Mouse (Mus musculus) retina, embryonic 14.5 days (tissue): Measurements from ENCODE around the gene Lrp6.

Source experiments
- DNase-seq: peaks from one replicate; pipeline ENCODE4 v3.0.0-alpha.2; 2015; ENCODE audit warnings: low spot score

The Lrp6 gene

DNA sequence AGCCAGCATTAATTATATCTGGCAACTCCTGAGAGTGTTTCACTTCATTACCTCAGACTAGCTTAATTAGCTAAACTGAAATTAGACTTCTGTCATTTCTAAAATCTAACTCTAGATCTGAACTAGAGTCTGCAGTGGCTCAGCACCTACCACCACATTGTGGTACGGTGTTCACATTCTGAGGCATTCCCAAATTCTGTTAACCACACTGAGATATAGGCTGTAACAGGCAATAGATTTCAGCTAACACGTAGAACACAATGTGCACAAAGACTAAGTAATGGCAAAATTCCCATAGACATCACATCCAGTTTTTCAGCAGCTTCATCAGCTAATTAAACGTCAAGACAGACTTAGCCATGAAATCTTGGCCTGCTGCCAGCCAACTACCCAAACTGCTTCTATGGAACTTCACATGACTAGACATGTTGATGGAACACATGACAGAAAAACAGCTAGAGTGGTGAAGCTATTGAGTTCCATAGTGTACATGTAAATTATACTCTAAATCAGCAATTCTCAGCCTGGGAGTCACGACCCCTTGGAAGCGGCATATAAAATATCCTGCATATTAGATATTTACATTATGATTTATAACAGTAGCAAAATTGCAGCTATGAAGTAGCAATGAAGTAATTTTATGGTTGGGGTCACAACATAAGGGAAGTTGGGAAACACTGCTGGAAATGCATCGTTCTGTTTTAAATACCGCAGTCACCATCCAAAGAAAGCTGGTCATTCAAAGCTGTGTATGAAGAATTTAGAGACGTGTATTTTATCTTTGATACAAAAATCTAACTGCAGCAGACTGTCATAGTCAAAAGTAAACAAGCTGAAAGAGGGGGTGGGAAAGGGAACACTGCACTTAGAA, 71.7 kb downstream of the Lrp6 start:
- DNase-seq, result peak; percentile 23

GRCm38 (mm10) chr6:134489637-134490036, 77.1 kb downstream of the Lrp6 start:
- DNase-seq, result no peak

DNA sequence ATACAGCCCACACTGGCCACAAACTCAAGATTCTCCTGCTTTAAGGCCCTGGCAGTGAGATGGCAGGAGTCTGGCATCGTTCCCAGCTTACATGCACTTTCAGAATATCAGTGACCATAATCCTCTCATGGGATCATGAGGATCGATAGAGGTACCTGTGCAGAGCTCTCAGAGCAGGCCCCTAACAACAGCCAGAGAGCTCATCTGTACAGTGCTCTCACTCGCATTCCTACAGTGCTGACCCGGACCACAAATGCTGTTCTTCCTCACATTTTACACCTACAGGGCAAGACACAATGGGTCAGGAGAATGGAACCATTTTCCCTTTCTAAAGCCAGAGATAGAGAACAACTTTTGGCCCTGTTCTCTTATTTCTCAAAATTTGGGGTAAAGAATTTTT, 77.6 kb downstream of the Lrp6 start:
- DNase-seq, result peak; percentile 17

DNA sequence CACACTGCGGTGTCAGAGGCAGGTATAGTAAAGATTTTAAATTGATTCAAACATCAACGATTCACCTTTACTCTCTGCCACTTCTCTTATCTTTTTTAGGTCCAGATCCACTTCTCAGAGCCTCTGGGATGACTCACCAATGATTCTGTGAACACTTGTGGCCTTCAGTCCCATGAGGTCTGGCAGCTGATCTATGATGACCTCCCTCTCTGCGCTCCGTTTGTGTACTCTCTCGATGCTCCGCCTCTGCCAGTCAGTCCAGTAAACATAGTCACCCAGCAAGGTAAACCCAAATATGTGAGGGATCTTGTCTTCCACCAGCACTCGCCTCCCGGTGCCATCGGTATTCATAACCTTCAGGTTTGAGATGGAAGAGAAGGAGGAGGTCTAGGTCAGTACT, 80.4 kb downstream of the Lrp6 start:
- no peak for DNase-seq

- no peak for DNase-seq
Observed at GRCm38 (mm10) chr6:134479481-134479880, 87.3 kb downstream of the Lrp6 start.

DNA sequence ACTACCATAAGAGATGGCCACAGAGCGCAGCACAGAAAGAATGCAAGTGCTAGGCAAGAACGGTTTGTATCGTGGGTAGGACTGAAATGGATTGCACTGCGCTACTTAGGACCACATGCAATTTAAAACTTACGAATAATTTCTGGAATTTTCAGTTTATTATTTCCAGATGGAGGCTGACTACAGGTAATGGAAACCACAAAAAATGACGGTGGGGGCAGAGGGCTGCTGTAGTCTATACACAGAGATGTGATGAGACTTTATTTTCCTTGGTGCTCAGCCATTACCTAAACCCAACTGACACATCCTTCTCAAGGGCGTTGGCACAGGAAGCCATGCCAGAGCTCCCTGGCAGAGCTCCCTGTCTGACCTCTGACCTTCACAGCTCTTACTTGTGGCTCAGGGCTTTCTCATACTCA, 93.6 kb downstream of the Lrp6 start:
- DNase-seq, result no peak

DNA sequence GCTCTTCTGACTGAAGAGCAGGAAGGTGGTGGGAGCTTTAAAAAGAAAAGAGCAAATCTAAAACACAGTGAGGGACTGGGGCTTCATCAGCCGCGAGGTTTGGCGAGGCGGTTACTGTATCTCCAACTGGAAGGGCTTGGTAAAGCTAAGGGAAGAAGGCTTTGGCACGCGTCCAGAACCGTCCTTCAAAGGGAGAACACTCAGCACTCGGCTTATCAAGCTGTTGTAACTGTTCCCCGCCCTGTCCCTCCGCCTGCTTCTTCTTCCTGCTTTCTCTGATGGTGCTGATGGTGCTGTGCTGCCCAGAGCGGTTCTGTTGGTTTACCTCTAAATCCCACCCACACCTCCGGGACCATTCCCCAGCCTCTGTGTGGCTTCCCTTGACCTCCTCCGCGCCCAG, 95.9 kb downstream of the Lrp6 start:
- no peak for DNase-seq

DNA sequence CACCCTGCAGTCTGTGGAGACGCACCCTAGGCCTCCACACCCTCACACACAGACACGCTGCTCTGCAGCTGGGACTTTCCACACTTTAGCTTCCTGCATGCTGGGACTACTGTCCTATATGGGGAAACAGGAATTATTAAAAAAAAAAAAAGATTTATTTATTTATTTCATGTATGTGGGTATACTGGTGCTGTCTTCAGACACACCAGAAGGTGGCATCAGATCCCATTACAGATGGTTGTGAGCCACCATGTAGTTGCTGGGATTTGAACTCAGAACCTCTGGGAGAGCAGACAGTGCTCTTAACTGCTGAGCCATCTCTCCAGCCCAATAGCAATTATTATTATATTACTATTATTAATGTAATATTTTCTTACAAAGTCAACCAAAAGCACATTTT, 97.5 kb downstream of the Lrp6 start:
- no peak for DNase-seq

DNA sequence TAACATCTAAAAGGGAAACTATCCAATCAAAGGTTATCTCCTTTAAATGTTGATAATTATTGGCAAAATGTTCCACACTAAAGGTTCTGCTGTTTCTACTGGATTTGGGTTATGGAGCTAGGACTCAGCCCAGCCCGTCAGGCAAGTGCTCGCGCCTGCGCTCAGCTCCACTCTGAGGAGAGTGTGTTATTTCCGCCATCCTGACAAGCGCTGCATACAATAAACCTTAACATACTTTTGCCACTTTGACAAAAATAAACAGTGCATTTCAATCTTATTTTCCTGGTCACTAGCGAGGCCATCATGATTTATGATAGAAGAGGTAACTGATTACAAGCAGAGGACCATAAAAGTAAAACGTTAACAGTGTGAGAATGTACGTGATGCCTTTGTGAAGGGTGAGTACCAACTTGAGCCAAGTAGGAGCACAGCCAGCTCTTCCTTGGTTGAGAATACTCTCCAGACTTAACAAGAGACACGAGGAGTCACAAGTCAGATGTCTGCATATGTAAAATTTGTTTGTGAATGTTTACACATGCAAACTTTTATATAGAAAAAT, 100.0 kb downstream of the Lrp6 start:
- no peak for DNase-seq

DNA sequence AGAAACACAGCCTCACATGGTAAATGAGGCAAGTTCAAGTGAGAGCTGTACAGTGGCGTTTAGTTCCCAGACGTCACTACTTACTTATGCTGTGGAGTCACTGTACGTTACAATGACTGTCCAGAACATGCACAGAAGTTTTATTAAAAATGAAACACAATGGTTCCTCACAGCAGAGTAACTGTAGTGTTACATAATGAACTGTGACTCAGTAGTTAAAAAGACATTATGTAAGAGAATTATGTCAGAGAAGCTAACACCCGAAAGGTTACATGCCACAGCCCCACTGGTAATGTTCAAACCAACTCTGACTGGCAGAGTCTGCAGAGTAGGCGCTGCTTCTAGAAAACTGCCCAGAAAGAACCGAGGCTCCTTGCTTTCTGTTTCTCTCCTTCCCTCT, 105.6 kb downstream of the Lrp6 start:
- no peak for DNase-seq

- no peak for DNase-seq
Observed at GRCm38 (mm10) chr6:134458376-134458775, 108.4 kb downstream of the Lrp6 start.

DNA sequence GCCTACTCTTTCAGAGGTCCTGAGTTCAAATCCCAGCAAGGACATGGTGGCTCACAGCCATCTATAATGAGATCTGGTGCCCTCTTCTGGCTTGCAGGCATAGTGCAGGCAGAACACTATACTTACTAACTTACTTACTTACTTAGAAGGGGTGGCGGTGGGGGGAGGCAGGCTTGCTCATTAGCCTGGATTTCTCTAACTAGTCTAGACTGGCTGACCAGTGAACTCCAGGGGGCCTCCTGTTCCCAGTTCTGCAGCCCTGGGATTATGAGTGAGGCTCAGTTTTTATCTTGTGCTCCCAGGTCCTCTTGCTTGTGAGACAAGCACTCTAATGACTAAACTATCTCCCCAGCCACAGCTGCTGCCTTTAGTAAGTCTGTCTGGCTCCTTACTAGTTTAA, 112.7 kb downstream of the Lrp6 start:
- DNase-seq, result peak; percentile 35

DNA sequence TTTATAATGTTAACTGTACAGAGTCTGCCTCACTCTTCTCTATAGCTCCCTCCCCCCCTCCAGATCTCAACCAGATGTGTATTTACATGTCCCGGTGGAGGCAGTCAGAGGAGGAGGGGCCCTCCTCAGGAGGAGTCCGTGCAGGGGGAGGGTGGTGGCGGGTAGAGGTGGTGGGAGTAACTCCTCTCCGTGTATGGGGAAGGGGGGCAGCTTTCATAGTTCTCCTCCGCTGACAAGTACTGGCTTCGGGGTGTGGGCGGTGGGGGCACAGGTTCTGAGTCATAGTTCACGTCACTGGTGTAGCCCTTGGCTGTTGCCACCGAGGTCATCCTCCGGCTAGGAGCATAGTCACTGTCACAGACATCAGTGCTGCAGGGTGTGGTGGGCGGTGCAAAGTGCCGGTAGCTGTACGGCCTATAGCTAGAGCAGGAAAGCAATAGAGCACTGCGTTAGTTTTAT, 116.1 kb downstream of the Lrp6 start:
- no peak for DNase-seq

- DNase-seq, result no peak
Observed at GRCm38 (mm10) chr6:134449958-134450357, 116.8 kb downstream of the Lrp6 start.

GRCm38 (mm10) chr6:134448451-134448850, 118.3 kb downstream of the Lrp6 start:
- no peak for DNase-seq

- DNase-seq, result no peak
Observed at GRCm38 (mm10) chr6:134443925-134444324, 122.8 kb downstream of the Lrp6 start.

GRCm38 (mm10) chr6:134443198-134443904, 123.4 kb downstream of the Lrp6 start:
- no peak for DNase-seq

DNA sequence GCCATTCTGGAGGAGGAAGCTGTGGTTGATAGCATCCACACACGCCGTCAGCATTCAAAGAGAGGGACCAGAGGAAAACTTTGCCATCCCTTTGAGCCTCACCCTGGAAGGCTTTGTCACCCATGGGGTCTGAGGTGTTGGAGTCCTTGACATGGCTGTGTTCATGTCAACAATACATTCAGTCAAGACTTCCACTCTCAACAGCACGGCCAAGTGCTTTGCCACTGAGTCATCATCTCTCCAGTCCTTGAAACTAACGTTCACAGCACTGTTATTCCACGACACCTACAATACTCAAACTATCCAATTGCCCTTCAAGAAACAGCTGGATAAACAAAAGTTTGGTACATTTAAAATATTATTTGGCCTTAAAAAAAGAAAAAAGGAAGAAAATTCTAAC, 124.5 kb downstream of the Lrp6 start:
- no peak for DNase-seq

- DNase-seq, result no peak
Observed at GRCm38 (mm10) chr6:134441716-134442115, 125.0 kb downstream of the Lrp6 start.

DNA sequence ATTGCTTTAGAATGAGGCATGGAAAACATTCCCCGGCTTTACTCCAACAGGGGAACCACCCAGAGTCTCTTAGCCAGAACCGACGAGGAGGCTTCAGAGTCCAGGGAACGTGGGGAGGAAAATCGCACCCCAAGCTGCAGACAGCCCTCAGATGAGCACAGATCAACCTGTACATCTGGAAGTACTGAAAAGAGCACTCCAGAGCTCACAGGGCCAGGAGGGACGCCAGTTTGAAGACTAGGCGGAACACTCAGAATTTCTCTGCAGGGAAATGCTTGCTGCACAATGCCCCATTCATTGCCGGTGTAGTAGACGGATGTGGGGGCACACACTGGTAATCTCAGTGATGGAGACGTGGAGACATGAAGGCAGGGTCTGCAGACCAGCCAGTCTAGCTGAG, 126.7 kb downstream of the Lrp6 start:
- no peak for DNase-seq

DNA sequence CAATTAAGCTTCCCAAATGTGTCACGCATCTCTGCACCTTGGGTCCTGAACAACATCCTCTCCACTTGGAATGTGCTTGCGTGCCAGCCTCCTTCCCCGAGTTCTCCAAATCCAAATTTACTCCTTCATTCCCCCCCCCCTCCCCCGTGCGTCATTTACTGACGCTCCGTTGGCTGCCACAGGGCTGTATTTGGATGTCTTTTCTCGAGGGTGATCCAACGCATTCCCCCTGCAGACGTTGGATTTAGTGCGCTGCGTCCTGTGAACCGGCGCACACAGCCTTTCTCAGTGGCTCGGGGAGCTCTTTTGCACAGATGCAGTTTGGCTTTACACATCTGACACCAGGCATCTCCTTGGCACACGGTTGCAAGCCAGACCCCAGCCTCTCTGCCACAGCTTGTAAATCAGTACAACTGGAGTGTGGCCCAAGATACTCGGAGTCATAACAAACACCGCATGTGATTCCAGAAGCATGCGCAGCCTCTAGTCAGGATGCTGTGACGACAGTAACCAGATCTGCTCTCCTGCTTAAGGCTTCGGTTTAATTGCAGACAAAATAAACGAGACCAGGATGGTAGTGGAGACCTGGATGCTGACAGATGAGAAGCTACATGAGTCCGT, 127.3 kb downstream of the Lrp6 start:
- peak; percentile 39 for DNase-seq

- no peak for DNase-seq
Observed at GRCm38 (mm10) chr6:134436955-134437354, 129.8 kb downstream of the Lrp6 start.
